Mouse (Mus musculus): ENCODE data around the gene Psph. TPM values are rescaled to one million over a fixed set of nuclear protein-coding genes. Genes with fewer than 3 reads are reported as not detected.

Psph gene
- polyA plus RNA-seq, 1 experiment = 11.1 TPM

DNA sequence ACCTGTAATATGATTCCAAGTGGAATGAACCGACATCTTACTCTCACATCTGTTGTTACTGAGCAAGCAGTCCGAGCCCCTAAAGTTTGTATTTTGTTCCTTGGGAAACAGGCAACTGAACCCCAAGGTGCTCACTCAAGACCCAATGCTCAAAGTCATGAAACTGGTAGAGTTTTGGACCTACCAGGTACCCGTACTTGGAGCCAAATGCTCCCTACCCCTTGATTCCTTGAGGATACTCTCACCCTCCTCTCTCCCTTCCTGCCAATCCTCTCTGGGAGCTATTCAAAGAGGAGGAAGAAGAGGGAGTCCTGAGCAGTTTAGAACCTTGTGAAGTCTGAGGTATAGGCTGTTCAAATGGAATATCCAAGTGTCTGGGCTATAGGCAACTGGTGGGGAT, 60.5 kb downstream of the Psph start:
- Histone ChIP-seq H3K4me3 (replicated peaks; ENCODE audit: control insufficient read depth, low read depth, low read length) (no peak overlapping the region), H3K27ac (ENCODE audit: control insufficient read depth, insufficient read depth, low read depth, low read length, poor library complexity) (no peak overlapping the region), H3K4me1 (ENCODE audit: control insufficient read depth, insufficient read depth, low read length) (peaks cover 5% of the 10 kb centered on the region)
- TF ChIP-seq CTCF (IDR thresholded peaks at IDR 0.05; ENCODE audit: control insufficient read depth, insufficient read depth, low read length) (no peak), POLR2A (IDR thresholded peaks at IDR 0.05; ENCODE audit: borderline replicate concordance, control insufficient read depth, low read depth, low read length) (no peak)
- WGBS = 88% methylated on average over 3 of the region's 3 CpGs

DNA sequence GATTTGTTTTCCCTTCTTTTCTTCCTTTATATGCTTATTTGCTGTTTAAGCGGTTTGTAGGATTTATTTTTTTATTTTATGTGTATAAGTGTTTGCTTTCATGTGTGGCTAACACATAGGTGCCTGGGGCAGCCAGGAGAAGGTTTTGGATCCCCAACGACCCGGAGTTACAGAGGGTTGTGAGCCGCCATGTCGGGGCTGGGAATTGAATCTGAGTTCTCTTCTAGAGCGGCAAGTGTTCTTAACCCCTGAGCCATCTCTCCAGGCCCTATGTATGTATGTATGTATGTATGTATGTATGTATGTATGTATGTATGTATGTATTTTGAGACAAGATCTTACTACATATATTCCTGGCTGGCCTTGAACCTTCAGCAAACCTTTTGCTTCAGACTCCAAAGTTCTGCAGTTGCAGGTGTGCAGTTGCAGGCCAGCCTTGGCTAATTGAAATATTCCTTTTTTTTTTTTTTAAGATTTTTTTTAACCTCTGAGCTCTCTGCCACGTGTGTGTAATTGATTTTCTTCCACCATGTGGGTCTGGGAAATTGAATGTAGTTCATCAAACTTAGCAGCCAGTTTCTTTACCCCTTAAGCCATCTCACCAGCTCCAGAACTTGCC, 61.4 kb downstream of the Psph start:
- peak overlapping the region; percentile 69 for H3K4me3 ChIP-seq (replicated peaks; ENCODE audit: control insufficient read depth, low read depth, low read length)
- no peak for TF ChIP-seq CTCF (IDR thresholded peaks at IDR 0.05; ENCODE audit: control insufficient read depth, insufficient read depth, low read length)
- TF ChIP-seq POLR2A (IDR thresholded peaks at IDR 0.05; ENCODE audit: borderline replicate concordance, control insufficient read depth, low read depth, low read length) = no peak
- WGBS = 21% methylated on average over 7 of the region's 7 CpGs
- H3K27ac ChIP-seq (ENCODE audit: control insufficient read depth, insufficient read depth, low read depth, low read length, poor library complexity) = no peak overlapping the region
- peaks cover 5% of the 10 kb centered on the region for H3K4me1 ChIP-seq (ENCODE audit: control insufficient read depth, insufficient read depth, low read length)

DNA sequence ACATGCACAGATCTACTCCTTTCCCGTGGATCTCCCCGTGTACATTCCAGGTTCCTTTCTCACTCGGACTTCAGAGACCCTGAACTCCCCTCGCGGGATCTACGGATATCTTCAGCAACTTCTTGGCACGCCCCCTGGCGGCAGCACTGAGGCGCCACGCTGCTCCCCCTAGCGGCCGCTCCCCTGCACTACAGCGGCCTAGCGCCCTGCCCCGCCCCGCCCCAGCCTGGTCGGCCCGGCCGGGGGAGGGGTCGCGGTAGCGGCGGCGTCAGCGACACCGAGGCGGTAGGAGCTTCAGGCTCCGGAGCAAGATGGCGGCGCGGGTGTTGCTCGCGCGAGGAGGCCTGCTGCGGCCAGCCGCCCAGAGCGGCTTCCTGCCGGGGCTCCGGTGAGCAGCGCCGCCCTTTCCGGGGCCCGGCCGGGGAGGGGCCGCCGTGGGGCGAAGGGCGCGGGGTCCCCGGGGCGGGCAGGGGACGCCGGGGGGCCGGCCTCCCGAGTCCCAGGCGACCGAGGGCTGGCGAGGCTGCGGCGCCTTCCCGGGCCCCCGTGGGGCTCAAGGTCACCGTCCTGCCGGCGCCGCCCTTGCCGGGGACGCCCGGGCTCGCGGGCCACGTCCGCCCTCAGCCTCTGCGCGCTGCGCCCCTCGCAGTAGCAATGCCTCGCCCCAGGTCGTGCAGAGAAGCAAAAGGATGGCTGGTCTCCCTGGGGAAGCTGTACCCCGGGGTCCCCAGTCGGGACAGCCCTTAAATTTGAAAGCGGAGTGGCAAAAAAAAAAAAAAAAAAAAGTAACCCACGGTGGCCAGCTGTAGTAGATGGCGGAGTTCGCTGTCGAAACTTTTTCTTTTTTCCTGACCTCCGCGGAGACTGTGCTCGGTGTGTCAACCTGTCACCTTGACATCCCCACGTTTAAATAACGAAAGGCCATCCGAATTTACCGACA, 62.1 kb downstream of the Psph start, which contains the start of gene Nipsnap2:
Nipsnap2 (plus strand) TSS at position 230 of the 940 bp plus-strand sequence.
- H3K27ac ChIP-seq (ENCODE audit: control insufficient read depth, insufficient read depth, low read depth, low read length, poor library complexity) = peak within 1 kb of the TSS; percentile 96
- peaks cover 2% of the 10 kb centered on the region for H3K4me1 ChIP-seq (ENCODE audit: control insufficient read depth, insufficient read depth, low read length)
- peak within 1 kb of the TSS; percentile 69 for H3K4me3 ChIP-seq (replicated peaks; ENCODE audit: control insufficient read depth, low read depth, low read length)
- TF ChIP-seq POLR2A (IDR thresholded peaks at IDR 0.05; ENCODE audit: borderline replicate concordance, control insufficient read depth, low read depth, low read length) = peak; percentile 77; the same call in 1 of the 2 replicates
- peak; percentile 99 for TF ChIP-seq CTCF (IDR thresholded peaks at IDR 0.05; ENCODE audit: control insufficient read depth, insufficient read depth, low read length)
- WGBS = under 1% methylated on average over 93 of the region's 93 CpGs

- WGBS = 24% methylated on average over 4 of the region's 4 CpGs
- Histone ChIP-seq H3K4me1 (ENCODE audit: control insufficient read depth, insufficient read depth, low read length) (peaks cover 2% of the 10 kb centered on the region), H3K27ac (ENCODE audit: control insufficient read depth, insufficient read depth, low read depth, low read length, poor library complexity) (no peak overlapping the region), H3K4me3 (replicated peaks; ENCODE audit: control insufficient read depth, low read depth, low read length) (no peak overlapping the region)
- TF ChIP-seq CTCF (IDR thresholded peaks at IDR 0.05; ENCODE audit: control insufficient read depth, insufficient read depth, low read length) (no peak), POLR2A (IDR thresholded peaks at IDR 0.05; ENCODE audit: borderline replicate concordance, control insufficient read depth, low read depth, low read length) (no peak)
Measured at GRCm38 (mm10) chr5:129724268-129724667, 63.0 kb downstream of the Psph start.

GRCm38 (mm10) chr5:129720176-129720575, 67.1 kb downstream of the Psph start:
- H3K4me3 ChIP-seq (replicated peaks; ENCODE audit: control insufficient read depth, low read depth, low read length) = no peak overlapping the region
- 90% methylated on average over 3 of the region's 3 CpGs for WGBS
- peaks cover 2% of the 10 kb centered on the region for H3K4me1 ChIP-seq (ENCODE audit: control insufficient read depth, insufficient read depth, low read length)
- no peak overlapping the region for H3K27ac ChIP-seq (ENCODE audit: control insufficient read depth, insufficient read depth, low read depth, low read length, poor library complexity)
- TF ChIP-seq CTCF (IDR thresholded peaks at IDR 0.05; ENCODE audit: control insufficient read depth, insufficient read depth, low read length) (no peak), POLR2A (IDR thresholded peaks at IDR 0.05; ENCODE audit: borderline replicate concordance, control insufficient read depth, low read depth, low read length) (no peak)

DNA sequence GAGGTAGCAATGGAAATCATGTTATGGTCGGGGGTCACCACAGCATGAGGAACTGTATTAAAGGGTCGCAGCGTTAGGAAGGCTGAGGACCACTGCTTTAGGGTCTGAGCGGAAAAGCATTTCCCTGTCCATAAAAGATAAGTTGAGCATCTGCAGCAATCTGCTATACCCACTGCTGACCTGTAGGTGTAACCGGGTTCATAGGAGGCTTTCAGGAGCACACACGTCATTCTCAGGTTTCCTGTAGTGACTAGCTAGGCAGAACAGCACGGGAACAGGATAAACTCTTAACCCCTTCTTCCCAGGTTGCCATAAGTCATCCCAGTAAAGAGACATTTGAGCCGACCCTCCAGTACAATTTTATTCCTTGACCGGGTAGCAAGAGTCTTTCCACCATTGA, 70.2 kb downstream of the Psph start:
- Histone ChIP-seq H3K4me3 (replicated peaks; ENCODE audit: control insufficient read depth, low read depth, low read length) (no peak overlapping the region), H3K27ac (ENCODE audit: control insufficient read depth, insufficient read depth, low read depth, low read length, poor library complexity) (no peak overlapping the region), H3K4me1 (ENCODE audit: control insufficient read depth, insufficient read depth, low read length) (no peaks in the 10 kb centered on the region; the same call in 1 of the 2 replicates)
- WGBS = 79% methylated on average over 9 of the region's 9 CpGs
- TF ChIP-seq POLR2A (IDR thresholded peaks at IDR 0.05; ENCODE audit: borderline replicate concordance, control insufficient read depth, low read depth, low read length) (no peak), CTCF (IDR thresholded peaks at IDR 0.05; ENCODE audit: control insufficient read depth, insufficient read depth, low read length) (no peak)

Other genes with a start within 250 kb of the Psph start
- 0.20 TPM in 1 of 2 replicates, not detected in the other for gene Mmp17, start 203.3 kb downstream of the Psph start, polyA plus RNA-seq (2011; ENCODE audit: insufficient read depth, insufficient read length, low replicate concordance, missing spikeins)
- 1.5 TPM in 1 of 2 replicates, not detected in the other for gene Zfp11, start 117.3 kb downstream of the Psph start, polyA plus RNA-seq (2011; ENCODE audit: insufficient read depth, insufficient read length, low replicate concordance, missing spikeins)
- not detected in 2 replicates for gene Sept14, start 78.9 kb downstream of the Psph start, polyA plus RNA-seq (2011; ENCODE audit: insufficient read depth, insufficient read length, low replicate concordance, missing spikeins)
- gene Mrps17, start 72.0 kb downstream of the Psph start, polyA plus RNA-seq (2011; ENCODE audit: insufficient read depth, insufficient read length, low replicate concordance, missing spikeins) = 46.9 and 47.0 TPM in 2 replicates
- gene Nipsnap2, start 62.4 kb downstream of the Psph start, polyA plus RNA-seq (2011; ENCODE audit: insufficient read depth, insufficient read length, low replicate concordance, missing spikeins) = 18.7 and 24.9 TPM in 2 replicates
- gene Sumf2, start 59.5 kb upstream of the Psph start, polyA plus RNA-seq (2011; ENCODE audit: insufficient read depth, insufficient read length, low replicate concordance, missing spikeins) = 7.7 and 16.3 TPM in 2 replicates
- 657 and 717 TPM in 2 replicates for gene Chchd2, start 100.0 kb upstream of the Psph start, polyA plus RNA-seq (2011; ENCODE audit: insufficient read depth, insufficient read length, low replicate concordance, missing spikeins)
- gene Zbed5, start 108.3 kb upstream of the Psph start, polyA plus RNA-seq (2011; ENCODE audit: insufficient read depth, insufficient read length, low replicate concordance, missing spikeins) = 1.5 TPM in 1 of 2 replicates, not detected in the other
- 6.4 TPM in 1 of 2 replicates, not detected in the other for gene Phkg1, start 111.1 kb upstream of the Psph start, polyA plus RNA-seq (2011; ENCODE audit: insufficient read depth, insufficient read length, low replicate concordance, missing spikeins)
- not detected in 2 replicates for gene Nupr1l, start 121.1 kb upstream of the Psph start, polyA plus RNA-seq (2011; ENCODE audit: insufficient read depth, insufficient read length, low replicate concordance, missing spikeins)
- gene Vkorc1l1, start 154.5 kb upstream of the Psph start, polyA plus RNA-seq (2011; ENCODE audit: insufficient read depth, insufficient read length, low replicate concordance, missing spikeins) = 14.4 and 15.2 TPM in 2 replicates
- gene Gusb, start 215.6 kb upstream of the Psph start, polyA plus RNA-seq (2011; ENCODE audit: insufficient read depth, insufficient read length, low replicate concordance, missing spikeins) = 14.5 and 22.6 TPM in 2 replicates
- 14.9 and 37.1 TPM in 2 replicates for gene Asl, start 241.8 kb upstream of the Psph start, polyA plus RNA-seq (2011; ENCODE audit: insufficient read depth, insufficient read length, low replicate concordance, missing spikeins)
- 10.5 and 18.0 TPM in 2 replicates for gene Crcp, start 241.8 kb upstream of the Psph start, polyA plus RNA-seq (2011; ENCODE audit: insufficient read depth, insufficient read length, low replicate concordance, missing spikeins)

All from bone marrow, adult 2 months (tissue).